Mouse (Mus musculus) intestine, embryonic 15.5 days (tissue): ENCODE measurements around the gene Tex261. TPM values are rescaled to one million over a fixed set of nuclear protein-coding genes. Genes with fewer than 3 reads are reported as not detected.

Source experiments
- polyA plus RNA-seq: library from polyadenylated mRNA; unstranded; fragments of >200 nt; fragmentation: Nextera tagmentation; extraction: Ambion mirVana; gene quantifications from 2 replicates; pipeline ENCODE4 v1.2.1, GENCODE M21; 2015

The Tex261 gene
- polyA plus RNA-seq, 1 experiment from 2014 or later: 84.2 TPM

Other genes with a start within 250 kb of the Tex261 start
- 1,278 and 1,309 TPM in 2 replicates for gene Actg2, start 239.5 kb downstream of the Tex261 start, polyA plus RNA-seq
- gene Stambp, start 203.1 kb downstream of the Tex261 start, polyA plus RNA-seq: 26.4 and 26.5 TPM in 2 replicates
- 0.09 and 0.15 TPM in 2 replicates for gene Clec4f, start 119.6 kb downstream of the Tex261 start, polyA plus RNA-seq
- gene Cd207, start 98.0 kb downstream of the Tex261 start, polyA plus RNA-seq: not detected in 2 replicates
- not detected in 2 replicates for gene Vax2, start 64.5 kb downstream of the Tex261 start, polyA plus RNA-seq
- 0.08 TPM in 1 of 2 replicates, not detected in the other for gene Atp6v1b1, start 32.8 kb downstream of the Tex261 start, polyA plus RNA-seq
- gene Ankrd53, start 13.2 kb downstream of the Tex261 start, polyA plus RNA-seq: 0.13 TPM in 1 of 2 replicates, not detected in the other
- gene Nagk, start 19.2 kb upstream of the Tex261 start, polyA plus RNA-seq: 90.4 and 98.4 TPM in 2 replicates
- 15.7 and 15.9 TPM in 2 replicates for gene Paip2b, start 55.9 kb upstream of the Tex261 start, polyA plus RNA-seq
- 43.3 and 49.9 TPM in 2 replicates for gene Zfp638, start 91.3 kb upstream of the Tex261 start, polyA plus RNA-seq
- gene Dysf, start 232.8 kb upstream of the Tex261 start, polyA plus RNA-seq: 7.0 and 8.6 TPM in 2 replicates